Mouse (Mus musculus): ENCODE results near the gene Atrnl1.

Atrnl1 gene

DNA sequence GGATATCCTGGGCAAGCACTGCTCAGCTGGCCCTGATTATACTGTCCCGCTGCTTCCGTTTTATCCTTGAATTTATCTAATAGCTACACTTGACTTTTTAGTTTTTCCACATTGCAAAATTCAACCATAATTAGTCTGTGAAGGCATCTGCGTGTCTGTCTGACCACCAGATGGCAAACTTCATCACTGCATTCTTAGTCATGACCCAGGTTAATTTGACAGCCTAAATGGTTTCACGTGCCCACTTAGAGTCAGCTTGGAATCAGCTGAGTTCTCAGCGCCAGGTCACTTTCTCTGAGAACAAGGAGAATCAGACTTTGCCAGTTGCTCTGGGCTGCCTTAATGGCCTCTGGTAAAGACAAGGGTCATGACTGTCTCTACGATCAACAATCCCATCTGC lies 305.5 kb downstream of the Atrnl1 start:
- no peak for DNase-seq (ENCODE audit: low read depth, low spot score)

DNA sequence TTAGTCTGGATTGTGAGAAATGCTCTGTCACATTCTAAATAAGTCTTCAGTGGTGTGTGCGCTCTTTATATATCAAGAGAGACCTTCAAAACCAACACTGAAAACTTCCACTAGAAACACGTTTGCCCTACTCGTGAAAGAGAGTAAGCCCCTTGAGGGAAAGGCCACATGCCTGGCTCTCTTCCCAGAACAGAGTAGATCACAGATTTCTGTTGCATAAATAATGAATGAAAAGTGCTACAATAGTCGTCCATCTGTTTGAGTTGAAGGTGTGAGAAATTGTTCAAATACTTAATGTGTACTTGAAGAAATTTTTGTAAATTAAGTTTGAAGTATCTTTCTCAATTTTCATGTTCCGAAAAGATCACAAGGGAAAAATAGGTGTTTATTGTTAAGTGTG lies 312.2 kb downstream of the Atrnl1 start:
- no peak for DNase-seq (ENCODE audit: low read depth, low spot score)

GRCm38 (mm10) chr19:57924856-57925255 lies 314.0 kb downstream of the Atrnl1 start:
- no peak for DNase-seq (ENCODE audit: low read depth, low spot score)

DNA sequence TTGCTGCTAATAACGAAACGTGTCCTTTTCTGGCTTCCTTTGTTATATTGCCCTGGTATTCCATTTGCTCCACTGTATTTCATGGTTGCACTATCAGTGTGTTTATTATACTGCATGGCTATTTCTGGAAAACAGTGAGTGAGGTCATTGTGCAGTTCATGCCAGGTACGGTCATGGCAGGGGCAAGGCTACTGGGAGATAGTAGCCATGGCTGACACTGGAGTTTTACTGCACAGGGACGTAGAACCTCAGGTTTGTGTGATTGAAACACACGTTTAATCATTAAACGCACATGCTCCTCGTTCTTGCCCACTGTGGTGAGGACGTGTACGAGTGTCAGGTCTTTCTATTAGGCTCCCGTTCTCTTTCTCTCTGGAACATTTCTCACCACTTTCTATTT lies 314.8 kb downstream of the Atrnl1 start:
- no peak for DNase-seq (ENCODE audit: low read depth, low spot score)

- DNase-seq (ENCODE audit: low read depth, low spot score) = peak; percentile 31
Observed at GRCm38 (mm10) chr19:57926164-57926860, 315.5 kb downstream of the Atrnl1 start.

- no peak for DNase-seq (ENCODE audit: low read depth, low spot score)
Observed at GRCm38 (mm10) chr19:57926941-57927471, 316.2 kb downstream of the Atrnl1 start.

DNA sequence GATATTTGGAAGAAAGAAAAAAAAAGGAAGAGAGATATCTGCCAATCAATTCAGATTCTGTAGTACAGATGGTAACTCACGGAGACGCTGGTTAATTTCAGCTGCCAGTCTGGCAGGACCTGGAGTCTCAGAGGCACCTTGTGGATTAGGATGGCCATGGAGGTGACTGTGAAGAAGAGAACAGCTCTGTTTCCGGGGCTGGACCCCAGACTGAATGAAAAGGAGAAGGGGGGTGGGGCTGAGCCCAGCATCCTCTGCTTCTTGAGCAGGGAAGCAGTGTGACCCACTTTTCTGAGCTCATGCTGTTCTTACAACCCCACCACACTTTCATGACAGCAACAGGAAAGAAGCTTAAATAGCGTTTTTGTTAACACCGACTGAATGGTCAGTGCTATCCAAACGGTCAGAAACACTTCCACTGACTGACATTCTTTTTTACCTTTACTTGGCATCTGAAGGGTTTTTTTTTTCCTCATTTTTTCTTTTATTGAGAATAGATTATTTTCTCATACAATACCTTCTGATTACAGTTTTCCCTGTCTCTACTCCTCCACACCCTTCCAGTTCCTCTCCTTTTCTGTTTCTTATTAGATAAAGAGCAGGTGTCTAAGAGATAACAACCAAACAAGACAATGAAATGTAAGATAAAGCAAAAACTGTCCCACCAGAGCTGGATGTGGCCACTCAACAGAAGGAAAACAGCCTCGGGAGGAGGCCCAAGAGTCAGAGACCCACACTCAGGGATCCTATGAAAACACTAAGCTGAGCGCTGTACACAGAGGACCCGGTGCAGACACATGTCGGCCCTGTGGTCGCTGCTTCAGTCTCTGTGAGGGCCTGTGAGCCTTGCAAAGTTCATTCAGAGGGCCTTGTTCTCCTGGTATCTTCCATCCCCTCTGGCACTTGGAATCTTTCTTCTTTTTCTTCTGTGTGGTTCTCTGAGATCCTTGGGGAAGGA lies 317.0 kb downstream of the Atrnl1 start:
- no peak for DNase-seq (ENCODE audit: low read depth, low spot score)

GRCm38 (mm10) chr19:57931626-57932025 lies 320.8 kb downstream of the Atrnl1 start:
- no peak for DNase-seq (ENCODE audit: low read depth, low spot score)

DNA sequence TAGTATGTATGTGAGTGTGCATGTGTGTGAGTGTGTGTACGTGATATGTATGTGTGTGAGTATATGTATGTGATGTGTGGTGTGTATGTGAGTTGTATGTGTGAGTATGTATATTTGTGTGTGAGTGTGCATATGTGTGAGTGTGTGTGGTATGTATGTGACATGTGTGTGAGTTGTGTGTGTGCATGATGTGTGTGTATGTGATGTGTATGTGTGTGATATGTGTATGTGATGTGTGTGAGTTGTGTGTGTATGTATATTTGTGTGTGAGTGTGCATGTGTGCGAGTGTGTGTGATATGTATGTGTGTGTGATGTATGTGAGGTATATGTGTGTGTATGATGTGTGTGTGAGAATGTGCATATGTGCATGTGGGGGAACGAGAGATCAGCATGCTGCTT lies 326.0 kb downstream of the Atrnl1 start:
- no peak for DNase-seq (ENCODE audit: low read depth, low spot score)

- DNase-seq (ENCODE audit: low read depth, low spot score) = no peak
Observed at GRCm38 (mm10) chr19:57939166-57939565, 328.3 kb downstream of the Atrnl1 start.

GRCm38 (mm10) chr19:57941529-57941928 lies 330.7 kb downstream of the Atrnl1 start:
- DNase-seq (ENCODE audit: low read depth, low spot score) = no peak

GRCm38 (mm10) chr19:57942281-57942680 lies 331.4 kb downstream of the Atrnl1 start:
- no peak for DNase-seq (ENCODE audit: low read depth, low spot score)

DNA sequence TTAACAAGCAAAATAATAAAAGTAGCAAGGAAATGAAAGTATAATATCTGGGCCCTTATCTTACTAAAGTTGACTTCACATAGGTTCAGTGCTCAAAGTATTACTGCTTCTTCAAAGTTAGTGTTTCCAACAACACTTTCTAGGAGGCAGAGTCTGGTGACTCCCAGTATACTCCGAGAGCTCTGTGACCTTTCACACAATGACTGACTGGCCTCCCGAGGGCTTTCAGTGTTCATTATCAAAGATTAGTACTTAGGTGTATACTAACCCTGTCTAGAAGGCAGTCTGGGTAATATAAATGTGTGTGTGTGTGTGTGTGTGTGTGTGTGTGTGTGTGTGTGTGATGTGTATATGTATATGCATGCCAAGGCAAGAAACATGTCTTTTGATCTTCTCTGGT lies 332.5 kb downstream of the Atrnl1 start:
- DNase-seq (ENCODE audit: low read depth, low spot score) = no peak

DNA sequence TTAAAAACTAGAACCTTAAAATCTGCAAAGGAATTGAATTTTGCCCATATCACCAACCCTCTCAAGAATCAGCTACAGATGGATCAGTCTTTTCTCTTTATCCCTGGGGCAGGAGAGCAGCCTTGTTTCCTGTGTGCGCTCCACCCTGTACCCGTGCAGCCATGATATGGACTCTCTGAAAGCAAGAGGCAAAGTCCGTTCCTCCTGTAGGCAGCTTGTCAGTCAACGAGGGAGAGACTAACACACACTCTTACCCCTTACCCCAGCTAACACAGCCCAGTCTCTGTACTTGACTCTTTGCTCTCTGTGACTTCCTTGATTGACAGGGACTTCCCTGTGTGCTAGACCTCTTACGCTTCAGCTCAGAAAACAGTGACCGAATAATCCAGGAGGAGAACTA lies 333.8 kb downstream of the Atrnl1 start:
- no peak for DNase-seq (ENCODE audit: low read depth, low spot score)

DNA sequence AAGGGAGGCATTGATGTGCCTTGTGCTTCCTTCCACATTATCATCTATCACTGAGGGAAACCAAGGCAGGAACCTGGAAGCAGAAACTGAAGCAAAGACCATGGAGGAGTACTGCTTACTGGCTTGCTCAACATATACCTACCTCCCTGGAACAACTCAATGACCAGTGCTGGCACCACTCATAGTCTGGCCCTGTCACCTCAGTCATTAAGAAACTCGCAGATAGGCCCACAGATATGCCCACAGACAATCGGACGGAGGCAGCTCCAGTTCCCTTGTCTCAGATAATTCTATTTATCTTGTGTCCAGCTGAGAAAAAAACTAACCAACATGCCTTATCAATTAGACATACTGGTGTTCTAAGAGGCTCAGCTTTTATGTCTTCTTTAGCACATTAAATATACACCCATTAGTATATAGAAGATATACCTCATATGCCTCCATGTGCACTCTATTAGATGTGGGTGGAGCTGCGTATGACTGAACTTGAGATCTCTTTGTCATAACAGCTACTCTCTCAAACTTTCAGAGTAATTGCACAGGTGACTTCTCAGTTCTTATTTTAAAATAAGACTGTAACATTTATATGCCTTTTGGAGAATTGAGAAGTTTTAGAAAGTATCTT lies 334.9 kb downstream of the Atrnl1 start:
- DNase-seq (ENCODE audit: low read depth, low spot score) = no peak

DNA sequence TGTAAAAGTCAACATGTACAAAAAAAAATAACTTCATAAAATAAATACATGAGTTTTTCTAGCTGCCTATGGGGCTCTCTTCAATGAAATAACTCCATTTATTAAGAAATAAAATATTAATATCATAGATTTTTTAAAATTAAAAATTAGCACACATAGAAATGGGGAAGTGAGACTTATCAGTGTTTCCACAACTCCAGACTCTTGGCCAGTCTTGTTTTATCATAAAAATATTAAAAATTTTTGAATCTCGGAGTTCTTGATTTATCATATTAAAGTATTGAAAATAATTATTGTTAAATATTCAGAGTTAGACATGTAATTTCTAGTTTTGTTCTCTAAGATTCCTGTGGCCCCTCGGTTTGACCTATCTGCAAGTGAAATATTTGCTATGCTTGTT lies 337.7 kb downstream of the Atrnl1 start:
- no peak for DNase-seq (ENCODE audit: low read depth, low spot score)

DNA sequence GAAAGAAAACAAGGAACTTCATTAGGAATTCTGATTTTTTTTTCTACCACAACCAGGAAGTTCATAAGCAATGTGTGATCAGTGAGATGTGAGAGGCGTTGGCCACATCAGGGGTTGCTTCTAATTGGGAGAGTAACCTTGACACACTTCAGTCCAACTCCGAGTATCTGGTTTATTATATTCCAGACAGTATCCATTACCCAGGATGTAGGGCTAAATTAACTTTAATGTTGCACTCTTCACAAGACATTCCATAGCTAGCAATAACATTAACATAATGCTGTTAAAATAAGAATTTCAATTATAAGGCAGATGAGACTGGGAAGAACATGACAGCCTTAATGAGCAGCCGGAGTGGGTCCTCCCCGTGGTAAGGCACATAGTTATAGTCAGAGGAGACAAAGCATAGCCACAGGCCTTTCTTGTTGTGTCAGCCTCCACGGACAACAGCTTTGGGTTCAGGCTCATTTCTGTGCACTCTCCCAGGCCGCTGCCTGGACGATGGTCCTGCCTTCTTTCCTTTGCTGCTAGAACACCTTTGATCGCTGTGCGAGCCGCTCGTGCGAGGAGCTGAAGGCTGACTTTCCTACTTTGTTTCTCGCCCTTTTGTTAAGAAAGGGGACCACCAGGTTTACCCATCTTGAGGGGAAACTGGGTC lies 338.6 kb downstream of the Atrnl1 start:
- DNase-seq (ENCODE audit: low read depth, low spot score) = no peak

- no peak for DNase-seq (ENCODE audit: low read depth, low spot score)
Observed at GRCm38 (mm10) chr19:57954131-57954530, 343.3 kb downstream of the Atrnl1 start.

DNA sequence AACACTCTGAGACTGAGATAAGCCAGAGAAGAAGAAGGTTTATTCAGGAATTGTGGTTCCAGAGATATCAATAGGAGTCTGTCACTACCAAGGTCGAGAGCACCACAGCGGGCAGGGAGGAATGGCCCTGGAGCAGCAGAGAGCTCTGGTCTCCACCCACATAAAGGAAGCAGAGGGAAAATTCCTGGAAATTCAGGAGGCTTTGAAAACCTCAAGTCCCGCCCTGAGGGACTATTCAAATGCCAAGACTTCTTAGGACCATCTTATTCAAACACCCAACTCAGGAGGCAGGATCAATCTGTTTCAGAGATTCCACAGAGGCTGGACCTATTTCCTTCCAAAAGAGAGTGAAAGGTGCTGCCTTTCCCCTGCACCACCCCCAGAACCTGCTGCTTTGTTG lies 345.6 kb downstream of the Atrnl1 start:
- DNase-seq (ENCODE audit: low read depth, low spot score) = no peak

DNA sequence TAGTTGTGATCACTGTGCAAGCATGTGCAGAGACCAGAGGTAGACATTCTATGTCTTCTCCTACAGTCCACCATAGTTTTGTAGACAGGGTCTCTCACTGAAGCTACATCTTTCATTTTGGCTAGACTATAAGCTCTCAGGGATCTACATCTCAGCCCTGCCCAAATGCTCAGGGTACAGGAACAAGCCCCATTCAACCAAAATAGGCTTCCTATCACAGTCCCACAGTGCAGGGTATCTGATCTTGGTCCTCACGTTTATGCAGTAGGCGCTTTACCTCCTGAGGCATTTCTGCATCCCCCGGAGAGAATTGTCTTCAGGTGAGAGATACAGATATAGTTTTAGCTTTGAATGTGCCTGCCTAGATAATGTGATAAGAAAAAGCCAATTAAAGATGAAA lies 346.5 kb downstream of the Atrnl1 start:
- no peak for DNase-seq (ENCODE audit: low read depth, low spot score)

DNA sequence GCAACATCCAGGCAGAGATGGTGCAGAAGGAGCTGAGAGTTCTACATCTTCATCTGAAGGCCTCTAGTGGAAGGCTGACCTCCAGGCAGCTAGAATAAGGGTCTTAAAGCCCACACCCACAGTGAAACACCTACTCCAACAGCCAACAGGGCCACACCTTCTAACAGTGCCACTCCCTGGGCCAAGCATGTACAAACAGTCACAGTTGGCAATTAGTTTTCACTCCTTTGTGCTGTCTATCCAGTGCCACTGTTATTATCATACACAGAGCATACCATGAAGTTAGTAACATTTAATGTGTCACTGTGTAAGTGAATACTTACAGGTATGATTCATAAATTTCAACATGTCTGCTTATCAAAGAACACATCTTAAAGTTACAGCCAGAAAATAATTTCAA lies 347.3 kb downstream of the Atrnl1 start:
- DNase-seq (ENCODE audit: low read depth, low spot score) = no peak

GRCm38 (mm10) chr19:57958726-57959125 lies 347.9 kb downstream of the Atrnl1 start:
- DNase-seq (ENCODE audit: low read depth, low spot score) = no peak

Measured in CD4-positive helper T cell, adult 2 months (primary cell).